Mouse (Mus musculus): ENCODE measurements around the gene Uchl5. TPM values are rescaled to one million over a fixed set of nuclear protein-coding genes. Genes with fewer than 3 reads are reported as not detected.

The Uchl5 gene
- 70.5 and 72.9 TPM in 2 replicates for polyA plus RNA-seq (2015; fragmentation: Nextera tagmentation; extraction: Ambion mirVana)

GRCm38 (mm10) chr1:143776446-143777411 is at the start of gene Uchl5, which contains the start of gene Trove2:
Gene Uchl5, plus strand, starts transcription at chr1:143777272.
Gene Trove2, minus strand, starts transcription at chr1:143777068.
- H3K27ac ChIP-seq (ENCODE audit: low read length), result peak within 1 kb of the TSS; percentile 73
- H3K4me2 ChIP-seq (ENCODE audit: low read length), result peak within 1 kb of the TSS; percentile 96
- H3K4me1 ChIP-seq (replicated peaks; ENCODE audit: control insufficient read depth, insufficient read depth, low read length), result peaks cover 29% of the 10 kb centered on the region
- H3K36me3 ChIP-seq (ENCODE audit: control insufficient read depth, insufficient read depth), result no peaks in the 10 kb centered on the region
- peak within 1 kb of the TSS; percentile 97 for H3K4me3 ChIP-seq (replicated peaks; ENCODE audit: low read length)
- H3K9me3 ChIP-seq (ENCODE audit: control insufficient read depth, low read length), result no peaks in the 10 kb centered on the region
- WGBS, result under 1% methylated on average over 81 of the region's 84 CpGs
- peak within 1 kb of the TSS; percentile 94 for H3K9ac ChIP-seq (replicated peaks; ENCODE audit: low read depth, low read length)
- peak; percentile 97 for ATAC-seq
- H3K27me3 ChIP-seq (replicated peaks; ENCODE audit: control insufficient read depth, insufficient read depth, low read length), result no peaks in the 10 kb centered on the region

GRCm38 (mm10) chr1:143727701-143728445 is 49.2 kb upstream of the Uchl5 start:
- Histone ChIP-seq H3K9ac (replicated peaks; ENCODE audit: low read depth, low read length) (no peak overlapping the region), H3K4me3 (replicated peaks; ENCODE audit: low read length) (no peak overlapping the region), H3K4me1 (replicated peaks; ENCODE audit: control insufficient read depth, insufficient read depth, low read length) (no peaks in the 10 kb centered on the region), H3K27ac (ENCODE audit: low read length) (no peak overlapping the region), H3K9me3 (ENCODE audit: control insufficient read depth, low read length) (no peaks in the 10 kb centered on the region), H3K36me3 (ENCODE audit: control insufficient read depth, insufficient read depth) (no peaks in the 10 kb centered on the region), H3K4me2 (ENCODE audit: low read length) (no peak overlapping the region), H3K27me3 (replicated peaks; ENCODE audit: control insufficient read depth, insufficient read depth, low read length) (no peaks in the 10 kb centered on the region)
- no peak for ATAC-seq
- 88% methylated on average over 9 of the region's 9 CpGs for WGBS

- H3K9ac ChIP-seq (replicated peaks; ENCODE audit: low read depth, low read length), result no peak overlapping the region
- no peaks in the 10 kb centered on the region for H3K27me3 ChIP-seq (replicated peaks; ENCODE audit: control insufficient read depth, insufficient read depth, low read length)
- no peak for ATAC-seq
- H3K4me2 ChIP-seq (ENCODE audit: low read length), result no peak overlapping the region
- no peaks in the 10 kb centered on the region for H3K36me3 ChIP-seq (ENCODE audit: control insufficient read depth, insufficient read depth)
- H3K4me3 ChIP-seq (replicated peaks; ENCODE audit: low read length), result no peak overlapping the region
- H3K9me3 ChIP-seq (ENCODE audit: control insufficient read depth, low read length), result no peaks in the 10 kb centered on the region
- no peaks in the 10 kb centered on the region for H3K4me1 ChIP-seq (replicated peaks; ENCODE audit: control insufficient read depth, insufficient read depth, low read length)
- 91% methylated on average over 2 of the region's 2 CpGs for WGBS
- no peak overlapping the region for H3K27ac ChIP-seq (ENCODE audit: low read length)
Measured at GRCm38 (mm10) chr1:143730899-143731298, 46.2 kb upstream of the Uchl5 start.

GRCm38 (mm10) chr1:143731691-143732090 is 45.4 kb upstream of the Uchl5 start:
- Histone ChIP-seq H3K27ac (ENCODE audit: low read length) (no peak overlapping the region), H3K27me3 (replicated peaks; ENCODE audit: control insufficient read depth, insufficient read depth, low read length) (no peaks in the 10 kb centered on the region), H3K9me3 (ENCODE audit: control insufficient read depth, low read length) (no peaks in the 10 kb centered on the region), H3K4me2 (ENCODE audit: low read length) (no peak overlapping the region), H3K36me3 (ENCODE audit: control insufficient read depth, insufficient read depth) (no peaks in the 10 kb centered on the region), H3K4me1 (replicated peaks; ENCODE audit: control insufficient read depth, insufficient read depth, low read length) (no peaks in the 10 kb centered on the region), H3K9ac (replicated peaks; ENCODE audit: low read depth, low read length) (no peak overlapping the region), H3K4me3 (replicated peaks; ENCODE audit: low read length) (no peak overlapping the region)
- WGBS, result 35% methylated on average over 4 of the region's 4 CpGs
- no peak for ATAC-seq

- Histone ChIP-seq H3K36me3 (ENCODE audit: control insufficient read depth, insufficient read depth) (no peaks in the 10 kb centered on the region), H3K4me1 (replicated peaks; ENCODE audit: control insufficient read depth, insufficient read depth, low read length) (no peaks in the 10 kb centered on the region), H3K4me2 (ENCODE audit: low read length) (no peak overlapping the region), H3K4me3 (replicated peaks; ENCODE audit: low read length) (no peak overlapping the region), H3K27me3 (replicated peaks; ENCODE audit: control insufficient read depth, insufficient read depth, low read length) (no peaks in the 10 kb centered on the region), H3K27ac (ENCODE audit: low read length) (no peak overlapping the region), H3K9ac (replicated peaks; ENCODE audit: low read depth, low read length) (no peak overlapping the region), H3K9me3 (ENCODE audit: control insufficient read depth, low read length) (no peaks in the 10 kb centered on the region)
- WGBS, result 69% methylated on average over 5 of the region's 5 CpGs
- no peak for ATAC-seq
Measured at GRCm38 (mm10) chr1:143733914-143734410, 43.1 kb upstream of the Uchl5 start.

GRCm38 (mm10) chr1:143738811-143739210 is 38.3 kb upstream of the Uchl5 start:
- peaks cover 22% of the 10 kb centered on the region for H3K4me1 ChIP-seq (replicated peaks; ENCODE audit: control insufficient read depth, insufficient read depth, low read length)
- H3K36me3 ChIP-seq (ENCODE audit: control insufficient read depth, insufficient read depth), result peaks cover 3% of the 10 kb centered on the region; the same call in 1 of the 2 replicates
- H3K4me2 ChIP-seq (ENCODE audit: low read length), result peak overlapping the region; percentile 71
- 24% methylated on average over 11 of the region's 11 CpGs for WGBS
- H3K4me3 ChIP-seq (replicated peaks; ENCODE audit: low read length), result peak overlapping the region; percentile 78
- H3K27me3 ChIP-seq (replicated peaks; ENCODE audit: control insufficient read depth, insufficient read depth, low read length), result no peaks in the 10 kb centered on the region
- peak overlapping the region; percentile 66 for H3K27ac ChIP-seq (ENCODE audit: low read length)
- no peaks in the 10 kb centered on the region for H3K9me3 ChIP-seq (ENCODE audit: control insufficient read depth, low read length)
- no peak for ATAC-seq
- peak overlapping the region; percentile 89 for H3K9ac ChIP-seq (replicated peaks; ENCODE audit: low read depth, low read length)

GRCm38 (mm10) chr1:143739361-143740350 is 37.4 kb upstream of the Uchl5 start:
- Histone ChIP-seq H3K36me3 (ENCODE audit: control insufficient read depth, insufficient read depth) (peaks cover 5% of the 10 kb centered on the region; the same call in 1 of the 2 replicates), H3K27ac (ENCODE audit: low read length) (peak overlapping the region; percentile 93), H3K4me1 (replicated peaks; ENCODE audit: control insufficient read depth, insufficient read depth, low read length) (peaks cover 22% of the 10 kb centered on the region), H3K27me3 (replicated peaks; ENCODE audit: control insufficient read depth, insufficient read depth, low read length) (no peaks in the 10 kb centered on the region), H3K4me2 (ENCODE audit: low read length) (peak overlapping the region; percentile 71), H3K9me3 (ENCODE audit: control insufficient read depth, low read length) (no peaks in the 10 kb centered on the region), H3K4me3 (replicated peaks; ENCODE audit: low read length) (peak overlapping the region; percentile 78), H3K9ac (replicated peaks; ENCODE audit: low read depth, low read length) (peak overlapping the region; percentile 89)
- WGBS, result under 1% methylated on average over 58 of the region's 71 CpGs
- peak; percentile 92 for ATAC-seq

- Histone ChIP-seq H3K9me3 (ENCODE audit: control insufficient read depth, low read length) (no peaks in the 10 kb centered on the region), H3K27me3 (replicated peaks; ENCODE audit: control insufficient read depth, insufficient read depth, low read length) (no peaks in the 10 kb centered on the region), H3K4me2 (ENCODE audit: low read length) (peak overlapping the region; percentile 71; the same call in 1 of the 2 replicates), H3K4me3 (replicated peaks; ENCODE audit: low read length) (no peak overlapping the region), H3K27ac (ENCODE audit: low read length) (no peak overlapping the region), H3K4me1 (replicated peaks; ENCODE audit: control insufficient read depth, insufficient read depth, low read length) (peaks cover 22% of the 10 kb centered on the region), H3K36me3 (ENCODE audit: control insufficient read depth, insufficient read depth) (peaks cover 12% of the 10 kb centered on the region), H3K9ac (replicated peaks; ENCODE audit: low read depth, low read length) (no peak overlapping the region)
- ATAC-seq, result no peak
- WGBS, result 61% methylated on average over 9 of the region's 10 CpGs
Measured at GRCm38 (mm10) chr1:143740581-143740980, 36.5 kb upstream of the Uchl5 start.

Data from forebrain, embryonic 16.5 days (tissue).